Mouse (Mus musculus): Measurements from ENCODE around the gene Mpzl3. TPM values are rescaled to one million over a fixed set of nuclear protein-coding genes. Genes with fewer than 3 reads are reported as not detected.

Gene Mpzl3
- total and polyA plus RNA-seq, 3 experiments, result 3.1 to 5.3 (median 5.2) TPM

- H3K27me3 ChIP-seq (replicated peaks), result no peaks in the 10 kb centered on the region
- dilution Hi-C loops (cut with MboI; ENCODE audit: extremely low pct_ligation_motif_present, extremely low pct_unique_long_range_greater_than_20kb, low sequenced_read_pairs) (no loop called here), in situ Hi-C loops (cut with MboI; ENCODE audit: low pct_ligation_motif_present, low pct_unique_long_range_greater_than_20kb, low sequenced_read_pairs) (loop anchor here (5.0 kb wide), 1 partner anchor 65 kb away; no protein-coding TSS in a partner anchor)
- H3K4me3 ChIP-seq (replicated peaks in 1 of 3; ENCODE audit: low read depth in 2 of 3, low read length in 2 of 3, poor library complexity in 1 of 3), result no peak overlapping the region
- H3K79me2 ChIP-seq (replicated peaks; ENCODE audit: control insufficient read depth, extremely low read depth, insufficient read depth, poor library complexity, severe bottlenecking), result no peaks in the 10 kb centered on the region
- H3K36me3 ChIP-seq (replicated peaks in 1 of 2; ENCODE audit: control insufficient read depth in 1 of 2, insufficient read depth in 1 of 2, low read length in 1 of 2), result no peaks in the 10 kb centered on the region
- DNase-seq (ENCODE audit: extremely low read depth), result no peak
- H3K4me1 ChIP-seq (ENCODE audit: control insufficient read depth in 1 of 2, insufficient read depth in 2 of 2), result peaks cover 6 to 11% of the 10 kb centered on the region in 2 experiments; a peak in 3 of 4 replicates
- no peak overlapping the region for H3K4me2 ChIP-seq (ENCODE audit: insufficient read depth, low read depth, poor library complexity, severe bottlenecking)
- no peak overlapping the region for H3K9ac ChIP-seq (ENCODE audit: insufficient read depth, low read depth)
- 0 out of 2 replicates have a peak, but pooled peaks have one; percentile 14 for TF ChIP-seq JUND (conservative IDR thresholded peaks at IDR 0.05; ENCODE audit: low read depth, low read length)
- TF ChIP-seq IRF4 (IDR thresholded peaks at IDR 0.05; ENCODE audit: low read depth, low read length), result no peak
- H3K9me3 ChIP-seq (replicated peaks; ENCODE audit: low read length), result no peaks in the 10 kb centered on the region
- no peak overlapping the region for H3K27ac ChIP-seq (ENCODE audit: insufficient read depth, low read depth)
Observed at GRCm38 (mm10) chr9:45092641-45093040, 37.7 kb downstream of the Mpzl3 start.

GRCm38 (mm10) chr9:45095149-45095937, 40.4 kb downstream of the Mpzl3 start:
- Histone ChIP-seq H3K4me2 (ENCODE audit: insufficient read depth, low read depth, poor library complexity, severe bottlenecking) (no peak overlapping the region), H3K27me3 (replicated peaks) (no peaks in the 10 kb centered on the region), H3K4me1 (ENCODE audit: control insufficient read depth in 1 of 2, insufficient read depth in 2 of 2) (peaks cover 6 to 11% of the 10 kb centered on the region in 2 experiments; a peak in 3 of 4 replicates), H3K9ac (ENCODE audit: insufficient read depth, low read depth) (no peak overlapping the region), H3K79me2 (replicated peaks; ENCODE audit: control insufficient read depth, extremely low read depth, insufficient read depth, poor library complexity, severe bottlenecking) (no peaks in the 10 kb centered on the region), H3K36me3 (replicated peaks in 1 of 2; ENCODE audit: control insufficient read depth in 1 of 2, insufficient read depth in 1 of 2, low read length in 1 of 2) (no peaks in the 10 kb centered on the region), H3K9me3 (replicated peaks; ENCODE audit: low read length) (no peaks in the 10 kb centered on the region), H3K4me3 (replicated peaks in 1 of 3; ENCODE audit: low read depth in 2 of 3, low read length in 2 of 3, poor library complexity in 1 of 3) (no peak overlapping the region), H3K27ac (ENCODE audit: insufficient read depth, low read depth) (no peak overlapping the region)
- in situ Hi-C loops (cut with MboI; ENCODE audit: low pct_ligation_motif_present, low pct_unique_long_range_greater_than_20kb, low sequenced_read_pairs), result no loop called here
- no peak for DNase-seq (ENCODE audit: extremely low read depth)
- dilution Hi-C loops (cut with MboI; ENCODE audit: extremely low pct_ligation_motif_present, extremely low pct_unique_long_range_greater_than_20kb, low sequenced_read_pairs), result no loop called here
- no peak for TF ChIP-seq USF2 (conservative IDR thresholded peaks at IDR 0.05; ENCODE audit: low read depth, low read length)
- TF ChIP-seq USF1 (IDR thresholded peaks at IDR 0.05; ENCODE audit: low read depth, low read length), result no peak
- TF ChIP-seq KAT2A (IDR thresholded peaks at IDR 0.05; ENCODE audit: insufficient replicate concordance, low read length), result no peak
- TF ChIP-seq PAX5 (IDR thresholded peaks at IDR 0.05; ENCODE audit: low read length), result no peak
- TF ChIP-seq ZKSCAN1 (IDR thresholded peaks at IDR 0.05; ENCODE audit: borderline replicate concordance, low read depth, low read length), result no peak
- no peak for TF ChIP-seq POLR2A (IDR thresholded peaks at IDR 0.05; ENCODE audit: low read depth, low read length)
- no peak for TF ChIP-seq GABPA (IDR thresholded peaks at IDR 0.05; ENCODE audit: insufficient replicate concordance, low read depth, low read length)
- no peak for TF ChIP-seq SMC3 (IDR thresholded peaks at IDR 0.05; ENCODE audit: low read depth, low read length)
- TF ChIP-seq MYC (IDR thresholded peaks at IDR 0.05; ENCODE audit: low read depth, low read length), result no peak
- no peak for TF ChIP-seq CTCF (conservative IDR thresholded peaks at IDR 0.05 in 1 of 2, IDR thresholded peaks at IDR 0.05 in 1 of 2; ENCODE audit: low read depth in 2 of 2, low read length in 2 of 2)
- TF ChIP-seq EP300 (IDR thresholded peaks at IDR 0.05; ENCODE audit: low read length), result no peak
- no peak for TF ChIP-seq TBP (conservative IDR thresholded peaks at IDR 0.05; ENCODE audit: low read depth, low read length)
- no peak for TF ChIP-seq E2F4 (IDR thresholded peaks at IDR 0.05; ENCODE audit: insufficient replicate concordance, low read depth, low read length)
- TF ChIP-seq RAD21 (IDR thresholded peaks at IDR 0.05; ENCODE audit: low read depth, low read length), result no peak
- TF ChIP-seq ZMIZ1 (IDR thresholded peaks at IDR 0.05; ENCODE audit: low read depth, low read length), result no peak
- no peak for TF ChIP-seq IRF4 (IDR thresholded peaks at IDR 0.05; ENCODE audit: low read depth, low read length)

All from CH12.LX (cell line).